Mouse (Mus musculus) heart, embryonic 14.5 days (tissue): ENCODE data around the gene Ccr2. TPM values are rescaled to one million over a fixed set of nuclear protein-coding genes. Genes with fewer than 3 reads are reported as not detected.
A peak's percentile ranks its signal among the peaks of the same experiment; 100 is the strongest.
"Not testable (repeated sequence)": the region's sequence is repeated elsewhere in the genome, so short reads cannot be mapped to it uniquely, and the experiment has no call there.

Experiments used
- ATAC-seq: fragments of 200-750 bp; cut with Nextera tagmentation; 2 replicates; pipeline ENCODE4 v1.8.0; 2017; ENCODE audit warnings: low read depth, moderate TSS enrichment; ENCODE audit not compliant: insufficient number of reproducible peaks, insufficient read depth, low FRiP score
- H3K27ac ChIP-seq, 2 experiments: fragments of 200-500 bp in 1 of 2; fragments of 300-500 bp in 1 of 2; sonication (generic) in 1 of 2; replicated peaks in 1 of 2; 2 replicates each; pipeline ENCODE4 v1.5.1; 2012 to 2014; ENCODE audit warnings: low read depth in 2 of 2, low read length in 2 of 2, control low read depth in 1 of 2, mild to moderate bottlenecking in 1 of 2, mixed read lengths in 1 of 2; ENCODE audit not compliant: control insufficient read depth in 1 of 2, insufficient read depth in 1 of 2
- H3K27me3 ChIP-seq: fragments of 300-500 bp; sonication (generic); 2 replicates; pipeline ENCODE4 v1.6.1; 2014; ENCODE audit warnings: mild to moderate bottlenecking, low read length, control low read depth; ENCODE audit not compliant: control insufficient read depth, insufficient read depth
- H3K36me3 ChIP-seq: fragments of 300-500 bp; sonication (generic); 2 replicates; pipeline ENCODE4 v1.6.1; 2014; ENCODE audit warnings: mild to moderate bottlenecking, control low read depth, low read length, mixed read lengths; ENCODE audit not compliant: control insufficient read depth, insufficient read depth
- H3K4me1 ChIP-seq, 2 experiments: fragments of 200-500 bp in 1 of 2; fragments of 300-500 bp in 1 of 2; sonication (generic) in 1 of 2; 2 replicates each; pipeline ENCODE4 v1.6.1; 2012 to 2014; ENCODE audit warnings: low read length in 2 of 2, control low read depth in 1 of 2, mixed read lengths in 1 of 2; ENCODE audit not compliant: control insufficient read depth in 2 of 2, insufficient read depth in 2 of 2
- H3K4me2 ChIP-seq: fragments of 300-500 bp; sonication (generic); 2 replicates; pipeline ENCODE4 v1.6.1; 2014; ENCODE audit warnings: mild to moderate bottlenecking, low read length
- H3K4me3 ChIP-seq, 2 experiments: fragments of 200-500 bp in 1 of 2; fragments of 300-500 bp in 1 of 2; sonication (generic) in 1 of 2; 2 replicates each; pipeline ENCODE4 v1.5.1; 2012 to 2014; ENCODE audit warnings: low read length in 2 of 2, mild to moderate bottlenecking in 2 of 2, control low read depth in 1 of 2, low read depth in 1 of 2, moderate library complexity in 1 of 2; ENCODE audit not compliant: control insufficient read depth in 1 of 2, insufficient read depth in 1 of 2
- H3K9ac ChIP-seq: fragments of 300-500 bp; sonication (generic); 2 replicates; pipeline ENCODE4 v1.6.1; 2014; ENCODE audit warnings: mild to moderate bottlenecking, low read length
- H3K9me3 ChIP-seq: fragments of 300-500 bp; sonication (generic); 2 replicates; pipeline ENCODE4 v1.6.1; 2016; ENCODE audit warnings: low read length, control low read depth; ENCODE audit not compliant: control insufficient read depth
- WGBS: fragments of 180-500 bp; shearing (Covaris S2); extraction: QIAGEN DNeasy Blood & Tissue Kit; methylation state at CpG from one replicate; pipeline ENCODE4 v1.1.7; 2014; 5-methylcytosine and 5-hydroxymethylcytosine counted together
- polyA plus RNA-seq: library from polyadenylated mRNA; unstranded; fragments of >200 nt; fragmentation: Nextera tagmentation; extraction: Ambion mirVana; gene quantifications from 2 replicates; pipeline ENCODE4 v1.2.1, GENCODE M21; 2014

Ccr2 gene
- polyA plus RNA-seq, 1 experiment from 2014 or later, result 1.9 TPM

DNA sequence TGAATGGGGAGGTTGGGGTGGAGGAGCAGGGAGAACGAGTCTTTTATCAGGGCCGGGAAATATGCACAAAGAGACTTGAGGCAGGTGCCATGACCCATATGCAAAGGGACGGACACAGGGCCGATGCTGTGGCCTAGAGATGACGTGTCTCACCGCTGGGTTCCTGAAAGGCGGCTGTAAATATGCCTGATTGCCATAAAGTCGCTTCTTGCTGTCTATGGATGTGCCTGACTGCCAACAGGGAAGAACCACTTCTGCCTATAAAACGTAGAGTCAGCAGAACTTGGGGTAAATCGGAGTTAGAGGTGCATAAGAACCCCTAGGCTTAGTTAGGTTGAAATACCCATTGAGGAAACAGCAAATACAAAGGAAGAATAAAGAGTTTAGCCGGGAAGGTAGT, 23.8 kb downstream of the Ccr2 start:
- WGBS, result 76% methylated on average over 11 of the region's 11 CpGs
- ATAC-seq, result no peak
- H3K36me3 ChIP-seq, result no peaks in the 10 kb centered on the region
- no peaks in the 10 kb centered on the region for H3K27me3 ChIP-seq
- no peak overlapping the region for H3K4me3 ChIP-seq
- no peak overlapping the region for H3K9ac ChIP-seq
- no peaks in the 10 kb centered on the region for H3K4me1 ChIP-seq
- no peaks in the 10 kb centered on the region for H3K9me3 ChIP-seq
- H3K4me2 ChIP-seq, result no peak overlapping the region
- H3K27ac ChIP-seq, result peak overlapping the region in 1 of 2 experiments; percentile 39; a peak in 1 of 4 replicates

GRCm38 (mm10) chr9:124126373-124126772, 24.6 kb downstream of the Ccr2 start:
- no peaks in the 10 kb centered on the region for H3K9me3 ChIP-seq
- H3K36me3 ChIP-seq, result no peaks in the 10 kb centered on the region
- 0 out of 2 replicates have a peak overlapping the region, but pooled peaks have one; percentile 5 for H3K4me2 ChIP-seq
- no peaks in the 10 kb centered on the region for H3K27me3 ChIP-seq
- no peaks in the 10 kb centered on the region for H3K4me1 ChIP-seq
- no peak overlapping the region for H3K4me3 ChIP-seq
- peak overlapping the region; percentile 22 for H3K9ac ChIP-seq
- 18% methylated on average over 5 of the region's 5 CpGs for WGBS
- ATAC-seq, result no peak
- H3K27ac ChIP-seq, result peak overlapping the region; percentile 39 to 66; a peak in 3 of 4 replicates

GRCm38 (mm10) chr9:124127412-124127811, 25.7 kb downstream of the Ccr2 start:
- WGBS, result 41% methylated on average over 4 of the region's 4 CpGs
- Histone ChIP-seq H3K36me3 (no peaks in the 10 kb centered on the region), H3K4me1 (no peaks in the 10 kb centered on the region), H3K4me2 (no peak overlapping the region), H3K9ac (no peak overlapping the region), H3K27ac (no peak overlapping the region; a peak in 1 of 4 replicates), H3K4me3 (no peak overlapping the region), H3K9me3 (no peaks in the 10 kb centered on the region), H3K27me3 (no peaks in the 10 kb centered on the region)
- ATAC-seq, result no peak

- no peak for ATAC-seq
- WGBS, result 0% methylated on average over 1 of the region's 1 CpGs
- no peaks in the 10 kb centered on the region for H3K36me3 ChIP-seq
Measured at GRCm38 (mm10) chr9:124128379-124128778, 26.6 kb downstream of the Ccr2 start.

GRCm38 (mm10) chr9:124132899-124133298, 31.1 kb downstream of the Ccr2 start:
- not testable (repeated sequence) for ATAC-seq, H3K36me3 ChIP-seq, H3K4me2 ChIP-seq, H3K4me1 ChIP-seq, H3K4me3 ChIP-seq, H3K27ac ChIP-seq, H3K9ac ChIP-seq, H3K9me3 ChIP-seq, H3K27me3 ChIP-seq
- 72% methylated on average over 2 of the region's 2 CpGs for whole genome bisulfite sequencing

More at GRCm38 (mm10) chr9:124128379-124128778, 26.6 kb downstream of the Ccr2 start:
- Histone ChIP-seq H3K27me3 (no peaks in the 10 kb centered on the region), H3K4me3 (no peak overlapping the region), H3K9me3 (no peaks in the 10 kb centered on the region), H3K27ac (no peak overlapping the region), H3K4me1 (no peaks in the 10 kb centered on the region), H3K4me2 (no peak overlapping the region), H3K9ac (no peak overlapping the region)

DNA sequence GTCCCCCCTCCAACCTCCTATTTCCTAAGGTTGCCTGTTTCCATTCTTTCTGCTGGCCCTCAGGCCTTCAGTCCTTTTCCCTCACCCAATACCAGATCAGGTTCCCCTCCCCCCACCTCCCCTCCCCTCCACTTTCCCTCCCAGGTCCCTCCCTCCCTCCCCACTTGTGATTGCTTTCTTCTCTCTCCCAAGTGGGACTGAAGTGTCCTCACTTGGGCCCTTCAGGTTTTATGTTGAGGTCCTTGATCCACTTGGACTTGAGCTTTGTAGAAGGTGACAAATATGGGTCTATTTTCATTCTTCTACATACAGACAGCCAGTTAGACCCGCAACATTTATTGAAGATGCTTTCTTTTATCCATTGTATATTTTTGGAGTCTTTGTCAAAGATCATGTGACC, 33.2 kb downstream of the Ccr2 start:
- H3K36me3 ChIP-seq, H3K9ac ChIP-seq, H3K4me1 ChIP-seq, H3K27me3 ChIP-seq, H3K27ac ChIP-seq, H3K9me3 ChIP-seq, H3K4me3 ChIP-seq, ATAC-seq, H3K4me2 ChIP-seq: not testable (repeated sequence)
- 73% methylated on average over 1 of the region's 1 CpGs for WGBS

DNA sequence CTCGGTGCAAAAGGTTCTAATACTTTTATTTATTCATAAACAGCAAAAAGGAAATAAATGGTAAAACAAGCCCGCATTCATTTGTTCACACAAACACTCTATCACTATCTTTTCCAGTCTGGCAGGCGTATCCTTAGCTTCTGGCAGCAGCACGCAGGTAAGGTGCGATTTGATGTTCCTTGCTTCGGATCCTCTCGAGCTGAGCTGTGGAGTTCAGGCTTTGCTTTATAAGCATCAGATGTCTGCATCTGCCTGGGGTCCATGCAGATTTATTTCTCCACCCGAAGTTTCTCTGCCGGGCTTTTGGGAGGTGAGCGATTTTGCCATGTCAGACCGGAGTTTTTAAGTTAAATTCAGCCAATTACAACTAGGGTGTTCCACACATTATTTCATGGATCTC, 35.9 kb downstream of the Ccr2 start:
- no peak overlapping the region for H3K9ac ChIP-seq
- H3K36me3 ChIP-seq, result no peaks in the 10 kb centered on the region
- H3K4me2 ChIP-seq, result no peak overlapping the region
- H3K4me3 ChIP-seq, result no peak overlapping the region
- no peaks in the 10 kb centered on the region for H3K9me3 ChIP-seq
- H3K4me1 ChIP-seq, result no peaks in the 10 kb centered on the region
- no peaks in the 10 kb centered on the region for H3K27me3 ChIP-seq
- 57% methylated on average over 11 of the region's 11 CpGs for WGBS
- ATAC-seq, result no peak
- no peak overlapping the region for H3K27ac ChIP-seq

DNA sequence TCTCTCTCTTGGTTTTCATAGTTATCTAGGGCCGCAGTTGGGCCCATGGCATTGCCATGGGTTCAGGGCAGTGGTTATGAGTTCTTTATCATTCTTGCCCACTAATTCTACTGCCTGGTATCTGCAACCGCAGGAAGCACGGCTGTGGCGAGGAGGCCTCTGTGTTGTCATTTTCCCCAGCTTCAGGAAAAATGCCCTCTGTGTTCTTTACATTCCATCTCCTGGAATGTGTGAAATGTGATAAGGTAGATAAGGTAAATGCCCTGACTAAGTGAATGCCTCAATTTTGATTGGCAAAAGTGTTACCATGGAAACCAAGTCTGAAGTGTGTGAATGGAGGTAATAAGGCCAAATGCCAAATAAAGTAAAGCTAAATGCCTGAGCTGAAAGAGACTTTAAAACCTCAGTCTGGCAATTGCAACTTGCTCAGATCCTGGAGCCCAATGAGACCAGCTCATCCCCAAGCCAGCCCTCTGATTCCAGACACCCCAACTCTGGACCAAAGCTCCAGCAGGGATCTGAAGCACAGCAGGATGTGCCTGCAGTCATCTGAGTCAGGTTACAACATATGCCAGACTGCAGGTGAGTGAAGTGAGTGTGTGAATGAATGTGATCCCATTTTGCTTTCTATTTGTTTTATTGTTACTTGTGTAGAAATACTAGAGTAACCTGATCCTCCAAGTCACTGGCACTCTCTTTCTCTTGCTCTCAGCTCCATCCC, 36.5 kb downstream of the Ccr2 start:
- no peaks in the 10 kb centered on the region for H3K27me3 ChIP-seq
- no peak for ATAC-seq

More for the DNA sequence above, 36.5 kb downstream of the Ccr2 start:
- Histone ChIP-seq H3K36me3 (no peaks in the 10 kb centered on the region), H3K4me3 (no peak overlapping the region), H3K4me2 (no peak overlapping the region), H3K9ac (no peak overlapping the region), H3K9me3 (no peaks in the 10 kb centered on the region), H3K4me1 (no peaks in the 10 kb centered on the region), H3K27ac (no peak overlapping the region)
- WGBS, result 9% methylated on average over 4 of the region's 4 CpGs
